Mouse (Mus musculus) urinary bladder, postnatal 4 days (tissue): ENCODE measurements around the gene Tuba4a.
A peak's percentile ranks its signal among the peaks of the same experiment; 100 is the strongest.

ENCODE experiments used
- DNase-seq, 2 experiments: peaks; one replicate each; pipeline ENCODE4 v3.0.0; 2021 to 2022; ENCODE audit warnings: low spot score in 2 of 2

Tuba4a gene

GRCm38 (mm10) chr1:75219531-75219930, at the start of gene Tuba4a:
Gene Tuba4a (minus strand): TSS chr1:75219865.
- DNase-seq, result no peak

DNA sequence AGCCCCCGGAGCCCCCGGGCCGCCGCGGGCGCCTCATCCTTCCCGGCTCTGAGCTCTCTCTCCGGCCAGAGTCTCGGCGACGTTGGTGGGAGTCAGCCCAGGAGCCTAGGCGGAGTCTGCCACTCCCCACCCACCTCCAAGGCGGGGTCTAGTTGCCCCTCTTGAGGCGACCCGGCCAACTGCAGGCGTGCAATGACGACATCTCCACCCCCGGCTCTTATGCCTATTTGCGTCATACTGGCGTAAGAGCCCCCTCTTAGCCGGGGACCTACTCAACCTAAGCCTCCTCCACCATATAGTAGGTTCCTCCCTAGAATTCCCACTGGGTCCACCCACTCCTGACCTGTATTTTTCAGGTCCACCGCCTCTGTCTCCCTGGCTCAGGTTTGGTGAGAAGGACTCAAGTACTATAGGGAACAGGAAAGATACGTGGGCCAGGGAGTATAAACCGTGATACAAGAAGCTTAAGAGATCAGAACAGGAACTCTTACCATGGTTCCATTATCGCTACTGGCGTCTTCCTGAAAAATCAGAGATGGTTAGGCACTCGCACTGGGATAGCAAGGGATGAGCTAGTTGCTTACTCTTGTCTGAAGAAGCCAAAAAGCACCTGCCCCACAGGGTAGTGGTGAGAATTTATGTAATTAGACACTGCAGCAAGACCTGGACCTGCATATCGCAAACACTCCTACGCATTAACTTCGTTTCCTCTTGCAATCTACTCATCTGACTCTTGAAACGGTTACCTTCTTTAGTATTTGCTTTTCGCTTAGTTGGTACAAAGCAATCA, 44.6 kb upstream of the Tuba4a start, which contains the start of gene Ptprn:
Gene Ptprn, minus strand, starts transcription at position 412 of the 790 bp plus-strand sequence.
- DNase-seq, result no peak

DNA sequence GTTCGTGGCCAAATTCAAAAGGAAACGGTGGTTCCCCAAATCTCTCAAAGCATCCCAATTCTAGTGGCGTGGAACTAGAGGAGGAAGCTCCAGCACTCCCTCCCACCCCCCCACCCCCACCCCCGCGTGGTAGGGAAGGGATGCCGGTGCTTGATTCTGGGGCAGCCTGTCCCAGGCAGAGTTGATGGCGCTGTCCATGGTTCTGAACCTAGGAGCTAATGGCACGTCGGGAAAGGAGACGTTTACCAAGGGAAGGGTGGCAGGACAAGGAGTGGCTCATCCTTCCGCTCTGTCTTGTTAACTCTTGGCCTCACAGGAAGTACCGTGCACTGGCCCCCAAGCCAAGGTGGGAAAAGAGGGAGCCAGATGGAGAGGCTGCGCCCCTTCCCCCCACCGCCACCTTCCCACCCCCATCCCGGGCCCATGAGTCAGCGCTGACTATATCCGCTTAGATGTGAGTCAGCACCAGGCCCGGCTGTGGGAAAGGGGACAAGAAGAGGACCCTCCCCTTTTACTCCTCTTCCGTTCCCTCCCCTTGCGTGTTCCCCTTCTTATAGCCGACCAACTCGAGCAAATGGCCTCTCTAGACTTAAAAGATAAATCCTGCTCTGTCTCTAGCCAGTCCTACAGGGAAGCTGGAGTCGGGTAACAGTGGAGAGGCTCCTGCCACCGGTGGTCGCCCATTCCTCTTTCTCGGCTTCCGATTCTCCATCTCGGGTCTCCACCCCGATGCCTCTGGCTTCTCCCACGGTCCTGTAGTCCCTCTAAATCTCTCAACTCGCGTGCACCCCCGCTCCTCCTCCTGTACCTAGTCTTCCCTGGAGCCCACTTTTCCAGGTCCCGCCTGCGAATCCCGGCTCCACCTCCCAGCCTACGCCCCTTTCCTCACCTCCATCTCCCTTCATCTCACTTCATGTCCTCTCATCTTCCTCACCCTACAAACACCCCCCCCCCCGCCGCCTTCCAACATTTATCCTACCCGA, 43.6 kb upstream of the Tuba4a start:
- DNase-seq, result peak in 1 of 2 experiments; percentile 78

GRCm38 (mm10) chr1:75261278-75261677, 41.6 kb upstream of the Tuba4a start:
- DNase-seq, result no peak

GRCm38 (mm10) chr1:75255516-75256046, 35.9 kb upstream of the Tuba4a start:
- no peak for DNase-seq

DNA sequence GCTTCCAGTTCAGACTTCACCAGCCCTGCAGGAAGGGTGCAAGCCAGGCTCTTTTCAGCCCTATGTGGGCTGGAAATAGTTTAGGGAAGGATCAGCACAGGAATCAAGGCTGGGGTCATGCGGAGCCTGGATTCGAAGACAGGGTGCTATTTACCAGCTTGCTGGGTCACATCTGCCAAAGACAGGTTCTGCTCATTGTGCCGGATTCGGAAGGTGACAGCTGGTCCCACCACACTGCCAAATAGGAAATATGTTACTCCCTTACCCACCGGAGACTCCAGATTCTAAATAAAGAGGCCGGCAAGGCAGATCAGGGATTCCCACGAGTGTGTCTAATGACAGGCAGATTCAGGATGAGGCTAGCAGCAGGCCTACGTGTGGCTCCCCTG, 35.0 kb upstream of the Tuba4a start:
- no peak for DNase-seq

- peak; percentile 53 to 87 for DNase-seq
Observed at GRCm38 (mm10) chr1:75253849-75254624, 34.4 kb upstream of the Tuba4a start.

- DNase-seq, result no peak
Observed at GRCm38 (mm10) chr1:75253029-75253428, 33.4 kb upstream of the Tuba4a start.

DNA sequence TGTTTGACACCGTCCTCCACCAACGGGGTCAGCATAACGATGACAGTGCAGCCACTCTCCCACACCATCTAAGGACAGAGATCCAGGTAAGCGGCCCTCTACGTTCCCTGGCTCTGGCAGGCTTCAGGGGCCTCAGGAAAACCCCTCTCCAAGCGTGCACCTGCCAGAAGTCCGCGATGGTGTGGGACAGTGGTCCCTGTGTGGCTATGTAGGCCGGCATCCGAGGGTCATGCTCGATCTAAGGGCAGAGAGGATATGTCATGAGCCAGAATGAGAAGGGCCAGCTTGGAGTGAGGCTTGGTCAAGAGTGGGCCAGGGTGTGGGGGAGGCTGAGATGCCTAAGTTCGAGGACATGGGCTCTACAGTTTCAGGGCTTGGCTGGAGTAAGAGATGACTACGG, 32.6 kb upstream of the Tuba4a start:
- no peak for DNase-seq

GRCm38 (mm10) chr1:75251112-75251970, 31.7 kb upstream of the Tuba4a start:
- DNase-seq, result peak; percentile 69 to 76

- DNase-seq, result no peak
Observed at GRCm38 (mm10) chr1:75250498-75250897, 30.8 kb upstream of the Tuba4a start.

DNA sequence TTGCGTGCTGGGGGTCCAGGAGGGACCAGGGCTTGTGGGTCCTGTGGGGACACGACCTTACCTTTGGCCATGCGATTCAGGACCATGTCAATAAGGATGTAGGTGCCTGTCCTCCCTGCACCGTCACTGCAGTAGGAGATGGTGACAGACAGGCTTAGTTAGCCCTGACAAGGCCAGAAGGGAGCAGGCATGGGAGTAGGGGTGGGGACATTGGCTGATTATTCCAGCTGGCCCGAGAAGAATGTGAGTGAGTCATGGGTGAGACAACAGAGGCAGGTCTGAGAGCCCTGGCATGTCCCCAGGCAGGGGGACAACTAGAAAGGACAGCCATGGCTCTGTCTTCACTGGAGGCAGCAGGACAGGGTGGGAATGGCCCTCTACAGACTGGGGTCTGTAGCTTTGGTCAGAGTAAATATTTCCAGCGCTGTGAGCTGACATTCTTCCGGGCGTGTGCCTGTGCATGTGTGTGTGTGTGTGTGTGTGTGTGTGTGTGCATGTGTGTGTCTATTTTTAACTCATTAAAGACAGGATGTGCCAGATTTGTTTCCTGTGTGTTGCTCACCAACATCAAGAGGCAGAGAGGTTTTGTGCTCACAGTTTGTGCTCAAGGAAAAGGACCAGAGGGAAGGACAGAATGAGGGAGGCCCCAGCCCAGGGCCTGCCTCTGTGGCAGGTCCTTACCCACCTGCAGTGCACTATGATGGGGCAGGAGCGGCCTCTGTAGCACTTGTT, 28.5 kb upstream of the Tuba4a start:
- peak in 1 of 2 experiments; percentile 49 for DNase-seq

DNA sequence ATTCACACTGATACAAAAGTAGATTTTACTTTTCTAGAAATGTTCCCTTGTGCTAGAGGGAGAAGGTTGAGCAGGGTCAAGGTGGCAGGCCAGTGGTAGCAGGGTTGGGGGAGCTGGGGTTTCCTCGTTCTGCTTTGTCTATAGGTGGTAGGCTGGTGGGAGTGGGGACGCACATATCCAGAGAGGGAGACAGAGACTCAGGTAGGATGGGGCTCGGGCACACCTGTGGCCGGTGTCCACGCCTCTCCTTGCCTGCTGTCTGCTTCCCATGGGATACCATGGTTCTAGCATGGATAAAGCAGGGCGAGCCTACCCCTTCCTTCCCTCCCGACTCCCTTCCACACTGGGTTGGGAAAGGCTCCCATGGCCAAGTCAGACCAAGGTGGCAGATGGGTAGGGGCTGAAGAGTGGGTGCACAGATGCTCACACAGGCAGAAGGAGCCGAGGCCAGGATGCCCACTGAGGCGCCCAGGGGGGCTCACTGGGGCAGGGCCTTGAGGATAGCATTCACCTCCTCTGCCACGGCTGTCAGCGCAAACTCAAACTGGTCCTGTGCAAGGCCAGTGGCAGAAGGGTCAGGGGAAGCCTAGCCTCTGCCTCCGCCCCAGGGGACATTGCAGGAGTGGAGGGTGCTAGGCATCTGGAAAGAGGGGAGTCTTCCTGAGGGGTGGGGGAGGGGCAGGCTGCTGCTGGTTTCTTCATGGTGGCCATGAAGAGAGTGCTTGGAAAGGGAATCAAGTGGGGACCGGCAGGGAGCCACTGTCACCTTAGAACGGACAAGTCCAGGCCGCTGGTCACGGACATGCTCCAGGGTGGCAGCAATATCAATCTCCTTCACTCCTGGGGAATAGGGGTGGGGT, 27.6 kb upstream of the Tuba4a start:
- no peak for DNase-seq

- DNase-seq, result no peak
Observed at GRCm38 (mm10) chr1:75244836-75245235, 25.2 kb upstream of the Tuba4a start.

- no peak for DNase-seq
Observed at GRCm38 (mm10) chr1:75244175-75244826, 24.6 kb upstream of the Tuba4a start.

DNA sequence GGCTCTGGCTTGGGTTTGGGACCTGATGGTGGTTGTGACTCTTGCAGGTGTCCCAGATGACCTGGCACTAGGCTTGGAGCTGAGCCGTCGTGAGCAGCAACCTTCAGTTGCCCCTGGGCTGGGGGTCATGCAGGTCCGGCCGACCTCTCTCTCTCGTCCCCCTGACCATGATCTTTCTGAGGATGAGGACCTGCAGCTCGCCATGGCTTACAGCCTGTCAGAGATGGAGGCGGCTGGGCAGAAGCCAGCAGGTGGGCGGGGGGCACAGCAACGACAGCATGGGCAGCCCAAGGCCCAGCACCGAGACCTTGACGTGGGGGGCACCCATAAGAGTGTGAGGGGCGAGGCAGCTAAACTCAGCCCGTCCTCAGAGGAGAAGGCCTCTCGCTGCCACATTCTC, 23.7 kb upstream of the Tuba4a start:
- DNase-seq, result no peak

- DNase-seq, result no peak
Observed at GRCm38 (mm10) chr1:75239591-75239990, 19.9 kb upstream of the Tuba4a start.
